Mouse (Mus musculus) hindbrain, embryonic 14.5 days (tissue): ENCODE data around the gene Atf6. TPM values are rescaled to one million over a fixed set of nuclear protein-coding genes. Genes with fewer than 3 reads are reported as not detected.

Experiments
- ATAC-seq: fragments of 200-750 bp; cut with Nextera tagmentation; 2 replicates; pipeline ENCODE4 v1.8.0; 2017; ENCODE audit warnings: moderate number of reproducible peaks, mild to moderate bottlenecking, moderate TSS enrichment, moderate library complexity; ENCODE audit not compliant: low FRiP score
- DNase-seq: peaks from one replicate; pipeline ENCODE4 v3.0.0-alpha.2; 2015; ENCODE audit warnings: low spot score
- H3K27ac ChIP-seq: fragments of 300-500 bp; sonication (generic); 2 replicates; pipeline ENCODE4 v1.5.1; 2014; ENCODE audit warnings: mild to moderate bottlenecking, moderate library complexity
- H3K27me3 ChIP-seq: fragments of 300-500 bp; sonication (generic); 2 replicates; pipeline ENCODE4 v1.6.1; 2014; ENCODE audit warnings: mild to moderate bottlenecking, low read length, mixed read lengths; ENCODE audit not compliant: control insufficient read depth, insufficient read depth
- H3K36me3 ChIP-seq: fragments of 300-500 bp; sonication (generic); replicated peaks from 2 replicates; pipeline ENCODE4 v1.6.1; 2014; ENCODE audit not compliant: control insufficient read depth, insufficient read depth
- H3K4me1 ChIP-seq: fragments of 300-500 bp; sonication (generic); replicated peaks from 2 replicates; pipeline ENCODE4 v1.6.1; 2014; ENCODE audit warnings: antibody characterized with exemption, low read length, mixed read lengths; ENCODE audit not compliant: control insufficient read depth, insufficient read depth
- H3K4me2 ChIP-seq: fragments of 300-500 bp; sonication (generic); replicated peaks from 2 replicates; pipeline ENCODE4 v1.6.1; 2014; ENCODE audit warnings: mild to moderate bottlenecking, moderate library complexity
- H3K4me3 ChIP-seq: fragments of 300-500 bp; sonication (generic); replicated peaks from 2 replicates; pipeline ENCODE4 v1.5.1; 2014; ENCODE audit warnings: mild to moderate bottlenecking, low read length
- H3K9ac ChIP-seq: fragments of 300-500 bp; sonication (generic); 2 replicates; pipeline ENCODE4 v1.6.1; 2014
- H3K9me3 ChIP-seq: fragments of 300-500 bp; sonication (generic); 2 replicates; pipeline ENCODE4 v1.6.1; 2016; ENCODE audit warnings: low read length; ENCODE audit not compliant: control insufficient read depth
- WGBS: fragments of 180-500 bp; shearing (Covaris S2); extraction: QIAGEN DNeasy Blood & Tissue Kit; methylation state at CpG from one replicate; pipeline ENCODE4 v1.1.7; 2014; 5-methylcytosine and 5-hydroxymethylcytosine counted together
- polyA plus RNA-seq: library from polyadenylated mRNA; unstranded; fragments of >200 nt; fragmentation: Nextera tagmentation; extraction: Ambion mirVana; gene quantifications from 2 replicates; pipeline ENCODE4 v1.2.1, GENCODE M21; 2014

Gene Atf6
- polyA plus RNA-seq, 1 experiment from 2014 or later, result 9.9 TPM

- Histone ChIP-seq H3K27me3 (no peaks in the 10 kb centered on the region), H3K4me1 (peaks cover 9% of the 10 kb centered on the region), H3K9me3 (no peaks in the 10 kb centered on the region), H3K4me3 (peak overlapping the region; percentile 83), H3K36me3 (peaks cover 9% of the 10 kb centered on the region), H3K27ac (peak overlapping the region; percentile 50; the same call in 1 of the 2 replicates), H3K9ac (peak overlapping the region; percentile 72), H3K4me2 (peak overlapping the region; percentile 83)
- DNase-seq, result peak; percentile 91
- under 1% methylated on average over 33 of the region's 33 CpGs for WGBS
- peak; percentile 88 for ATAC-seq
These were observed 735 bp upstream of the Atf6 start for GRCm38 (mm10) chr1:170868107-170868904.

GRCm38 (mm10) chr1:170866992-170867690 is 430 bp downstream of the Atf6 start:
- DNase-seq, result peak; percentile 31

GRCm38 (mm10) chr1:170865406-170865805 is 2.2 kb downstream of the Atf6 start:
- no peak overlapping the region for H3K4me2 ChIP-seq
- no peak for ATAC-seq
- no peak overlapping the region for H3K9ac ChIP-seq
- 92% methylated on average over 5 of the region's 5 CpGs for WGBS
- H3K27me3 ChIP-seq, result no peaks in the 10 kb centered on the region
- no peaks in the 10 kb centered on the region for H3K9me3 ChIP-seq
- no peak overlapping the region for H3K27ac ChIP-seq
- no peak overlapping the region for H3K4me3 ChIP-seq
- no peaks in the 10 kb centered on the region for H3K36me3 ChIP-seq
- no peak for DNase-seq
- peaks cover 9% of the 10 kb centered on the region for H3K4me1 ChIP-seq

More at GRCm38 (mm10) chr1:170866992-170867690, 430 bp downstream of the Atf6 start:
- peak; percentile 57 for ATAC-seq
- Histone ChIP-seq H3K9me3 (no peaks in the 10 kb centered on the region), H3K9ac (peak overlapping the region; percentile 72), H3K27me3 (no peaks in the 10 kb centered on the region), H3K4me2 (peak overlapping the region; percentile 83), H3K4me3 (peak overlapping the region; percentile 83), H3K27ac (peak overlapping the region; percentile 76), H3K36me3 (peaks cover 6% of the 10 kb centered on the region), H3K4me1 (peaks cover 9% of the 10 kb centered on the region)
- WGBS, result 4% methylated on average over 30 of the region's 30 CpGs

- H3K27ac ChIP-seq, result no peak overlapping the region
- DNase-seq, result no peak
- 86% methylated on average over 3 of the region's 3 CpGs for WGBS
- no peak overlapping the region for H3K4me2 ChIP-seq
- H3K36me3 ChIP-seq, result no peaks in the 10 kb centered on the region
- ATAC-seq, result no peak
- no peaks in the 10 kb centered on the region for H3K9me3 ChIP-seq
- no peak overlapping the region for H3K9ac ChIP-seq
- peaks cover 9% of the 10 kb centered on the region for H3K4me1 ChIP-seq
- no peaks in the 10 kb centered on the region for H3K27me3 ChIP-seq
- no peak overlapping the region for H3K4me3 ChIP-seq
These were observed 2.8 kb downstream of the Atf6 start for GRCm38 (mm10) chr1:170864754-170865153.

GRCm38 (mm10) chr1:170864234-170864633 is 3.3 kb downstream of the Atf6 start:
- H3K27ac ChIP-seq, result no peak overlapping the region
- H3K9ac ChIP-seq, result no peak overlapping the region
- H3K9me3 ChIP-seq, result no peaks in the 10 kb centered on the region
- ATAC-seq (no peak), DNase-seq (no peak)
- peaks cover 9% of the 10 kb centered on the region for H3K4me1 ChIP-seq
- H3K27me3 ChIP-seq, result no peaks in the 10 kb centered on the region
- no peak overlapping the region for H3K4me2 ChIP-seq
- no peak overlapping the region for H3K4me3 ChIP-seq
- H3K36me3 ChIP-seq, result no peaks in the 10 kb centered on the region

- WGBS, result 81% methylated on average over 4 of the region's 4 CpGs
- Histone ChIP-seq H3K27me3 (no peaks in the 10 kb centered on the region), H3K4me2 (no peak overlapping the region), H3K9me3 (no peaks in the 10 kb centered on the region), H3K4me3 (no peak overlapping the region), H3K9ac (no peak overlapping the region), H3K27ac (no peak overlapping the region), H3K36me3 (no peaks in the 10 kb centered on the region), H3K4me1 (peaks cover 9% of the 10 kb centered on the region)
- no peak for DNase-seq
- no peak for ATAC-seq
These were observed 4.5 kb downstream of the Atf6 start for GRCm38 (mm10) chr1:170863033-170863432.

- WGBS, result 80% methylated on average over 3 of the region's 3 CpGs
- H3K27ac ChIP-seq, result no peak overlapping the region
- no peak overlapping the region for H3K9ac ChIP-seq
- H3K4me3 ChIP-seq, result no peak overlapping the region
- H3K36me3 ChIP-seq, result no peaks in the 10 kb centered on the region
- no peak for ATAC-seq
- no peak overlapping the region for H3K4me2 ChIP-seq
- no peaks in the 10 kb centered on the region for H3K27me3 ChIP-seq
- H3K4me1 ChIP-seq, result peaks cover 9% of the 10 kb centered on the region
- H3K9me3 ChIP-seq, result no peaks in the 10 kb centered on the region
- no peak for DNase-seq
These were observed 5.2 kb downstream of the Atf6 start for GRCm38 (mm10) chr1:170862435-170862717.

- ATAC-seq (no peak), DNase-seq (no peak)
- H3K4me1 ChIP-seq, result peaks cover 8% of the 10 kb centered on the region
- no peak overlapping the region for H3K4me3 ChIP-seq
- no peaks in the 10 kb centered on the region for H3K36me3 ChIP-seq
- 82% methylated on average over 13 of the region's 13 CpGs for WGBS
- H3K27ac ChIP-seq, result no peak overlapping the region
- no peak overlapping the region for H3K9ac ChIP-seq
- H3K27me3 ChIP-seq, result no peaks in the 10 kb centered on the region
- H3K4me2 ChIP-seq, result no peak overlapping the region
- H3K9me3 ChIP-seq, result no peaks in the 10 kb centered on the region
These were observed 5.7 kb downstream of the Atf6 start for GRCm38 (mm10) chr1:170861671-170862434.

GRCm38 (mm10) chr1:170858872-170859271 is 8.7 kb downstream of the Atf6 start:
- Histone ChIP-seq H3K9me3 (no peaks in the 10 kb centered on the region), H3K4me2 (no peak overlapping the region), H3K4me3 (no peak overlapping the region), H3K9ac (no peak overlapping the region), H3K27me3 (no peaks in the 10 kb centered on the region), H3K4me1 (no peaks in the 10 kb centered on the region), H3K27ac (no peak overlapping the region), H3K36me3 (no peaks in the 10 kb centered on the region)
- WGBS, result 84% methylated on average over 1 of the region's 2 CpGs
- no peak for ATAC-seq
- DNase-seq, result no peak
